Mouse (Mus musculus): ENCODE measurements around the gene Plagl2.

Gene Plagl2

DNA sequence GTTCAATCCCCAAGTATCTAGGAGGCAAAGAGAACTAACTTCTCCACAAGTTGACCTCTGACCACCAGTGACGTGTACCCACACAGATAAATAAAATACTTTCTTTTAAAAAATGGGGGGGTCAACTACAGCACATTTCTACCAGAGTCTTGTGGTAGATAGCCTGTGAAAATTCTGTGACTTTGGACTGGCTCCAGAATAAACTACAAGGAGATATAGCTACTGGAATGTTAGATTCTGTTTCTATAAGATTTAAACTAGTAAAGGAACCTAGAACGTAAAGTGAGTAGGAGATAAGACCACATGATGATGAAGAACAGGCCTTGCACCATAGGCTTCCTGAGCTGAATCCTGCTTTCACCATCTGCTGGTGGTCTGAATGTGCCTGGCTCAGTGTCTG lies 53.4 kb downstream of the Plagl2 start:
- DNase-seq (ENCODE audit: low spot score) = no peak

DNA sequence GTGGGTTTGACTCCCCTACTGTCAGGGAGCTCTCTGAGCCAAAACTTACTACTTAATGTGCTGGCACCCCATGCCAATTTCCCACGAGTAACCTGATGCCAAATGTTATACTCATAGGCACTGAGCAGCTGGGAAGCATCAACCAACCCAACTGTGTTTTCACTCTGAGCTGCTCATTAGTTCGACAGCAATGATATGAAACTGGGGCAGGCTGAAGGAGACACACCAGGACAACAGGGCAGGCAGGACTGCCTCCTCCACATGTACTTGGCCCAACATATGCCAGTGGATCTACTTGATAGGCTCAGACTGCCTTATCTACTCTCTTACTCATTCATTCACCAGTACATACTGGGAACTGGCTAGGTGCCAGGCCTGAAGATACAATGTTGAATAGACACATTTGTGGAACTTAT lies 55.0 kb downstream of the Plagl2 start:
- no peak for DNase-seq (ENCODE audit: low spot score)

DNA sequence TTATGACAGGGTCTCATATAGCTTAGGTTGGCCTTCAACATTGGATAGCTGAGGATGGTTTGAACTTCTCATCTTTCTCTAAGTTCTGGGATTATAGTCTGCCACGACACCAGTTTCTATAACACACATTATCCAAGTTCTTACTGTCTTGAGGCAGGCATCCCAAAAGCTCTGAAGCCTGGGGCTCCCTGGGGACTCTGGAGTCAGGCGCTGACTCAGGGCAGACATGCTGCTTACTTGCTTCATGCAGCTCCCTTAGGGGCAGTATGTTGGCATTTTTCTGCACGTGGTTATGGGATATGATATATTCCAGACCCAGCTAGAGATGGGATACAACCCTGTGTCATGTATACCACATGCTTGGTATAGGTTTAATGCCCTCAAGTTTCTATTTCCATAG lies 61.3 kb downstream of the Plagl2 start:
- no peak for DNase-seq (ENCODE audit: low spot score)

DNA sequence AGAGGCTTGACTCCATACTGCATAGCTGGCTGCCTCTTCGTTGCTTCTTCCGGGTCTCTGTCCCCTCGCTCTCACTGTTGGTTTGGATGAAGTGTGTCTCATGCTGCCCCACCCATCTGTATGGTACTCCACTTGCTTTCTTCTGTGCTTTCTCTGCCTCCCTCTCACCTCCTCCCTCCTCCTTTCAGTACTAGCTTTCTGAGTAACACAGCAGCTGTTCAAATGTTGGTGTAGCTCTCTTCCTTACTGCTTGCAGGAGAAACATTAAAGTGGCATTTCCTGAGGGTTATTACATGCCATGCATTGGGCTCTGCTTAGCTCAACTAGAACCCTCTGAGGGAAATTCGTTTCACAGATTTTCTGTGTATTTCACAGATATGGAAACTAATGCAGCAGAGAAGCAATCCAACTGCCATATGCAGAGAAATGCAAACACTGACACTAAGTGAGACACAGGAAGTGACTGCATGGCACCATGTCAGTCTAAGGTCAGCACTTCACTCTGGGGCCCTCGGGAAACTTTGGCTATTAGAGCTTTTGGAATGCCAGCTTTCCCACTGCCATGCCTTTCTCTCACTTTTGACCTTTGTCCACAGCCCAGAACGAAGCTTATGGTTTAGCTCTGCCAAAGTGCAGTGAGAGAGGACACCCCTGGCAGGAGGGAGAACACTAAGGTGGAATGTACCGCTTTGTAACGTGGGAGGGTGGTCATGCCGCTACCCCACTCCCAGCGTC lies 61.9 kb downstream of the Plagl2 start:
- DNase-seq (ENCODE audit: low spot score) = no peak
